Mouse (Mus musculus) cerebellum, adult 2 months (tissue): Measurements from ENCODE around the gene Col26a1.

Source experiments
- CTCF ChIP-seq: fragments of 200-500 bp; IDR thresholded peaks from 2 replicates; pipeline ENCODE4 v1.5.1; 2011; ENCODE audit warnings: low read depth, mild to moderate bottlenecking, control low read depth, low read length, moderate library complexity, borderline replicate concordance; ENCODE audit not compliant: insufficient read depth
- POLR2A ChIP-seq: fragments of 200-500 bp; IDR thresholded peaks from 2 replicates; pipeline ENCODE4 v1.6.1; 2011; ENCODE audit warnings: low read length, control low read depth, borderline replicate concordance; ENCODE audit not compliant: insufficient read depth

GRCm38 (mm10) chr5:136746596-136746995 lies 136.4 kb downstream of the Col26a1 start:
- TF ChIP-seq CTCF (no peak), POLR2A (no peak)
